Mouse (Mus musculus): Measurements from ENCODE around the gene Cd300ld2. TPM values are rescaled to one million over a fixed set of nuclear protein-coding genes. Genes with fewer than 3 reads are reported as not detected.

The Cd300ld2 gene
- total RNA-seq, 1 experiment from 2014 or later = not detected

DNA sequence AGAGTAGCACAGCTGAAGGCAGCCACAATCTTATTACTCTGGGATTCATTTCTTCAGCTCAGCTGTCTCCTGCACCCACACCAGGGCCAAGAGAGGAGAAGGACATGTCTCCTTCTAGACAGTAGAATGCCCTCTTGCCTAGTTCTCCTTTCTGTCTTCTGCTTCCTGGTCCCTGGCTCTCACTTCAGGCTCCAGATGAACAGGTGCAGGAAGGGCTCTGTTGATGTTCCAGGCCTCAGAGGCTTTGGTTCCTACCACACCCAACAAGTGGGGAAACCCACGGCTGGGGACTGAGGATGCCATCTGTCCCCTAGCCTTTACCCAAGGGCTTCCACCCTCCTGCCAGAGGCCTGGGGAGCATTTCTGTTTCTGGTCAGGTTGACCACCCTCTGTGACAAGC, 55.6 kb downstream of the Cd300ld2 start:
- peak; percentile 46 to 61; a peak in 3 of 4 replicates for ATAC-seq (replicated peaks in 1 of 2; ENCODE audit: insufficient read depth in 1 of 2, low FRiP score in 2 of 2, low TSS enrichment in 1 of 2, low read depth in 1 of 2, poor library complexity in 2 of 2, severe bottlenecking in 2 of 2)

Other genes starting within 250 kb of the Cd300ld2 start
- not detected in 2 replicates for gene Btbd17, start 220.2 kb downstream of the Cd300ld2 start, total RNA-seq (2017)
- not detected in 2 replicates for gene Gpr142, start 217.3 kb downstream of the Cd300ld2 start, total RNA-seq (2017)
- gene Gprc5c, start 165.0 kb downstream of the Cd300ld2 start, total RNA-seq (2017) = not detected in 2 replicates
- 10.7 and 19.2 TPM in 2 replicates for gene Cd300a, start 126.2 kb downstream of the Cd300ld2 start, total RNA-seq (2017)
- 3.5 and 16.8 TPM in 2 replicates for gene Cd300lb, start 81.8 kb downstream of the Cd300ld2 start, total RNA-seq (2017)
- not detected in 2 replicates for gene Cd300c, start 47.0 kb downstream of the Cd300ld2 start, total RNA-seq (2017)
- gene Cd300ld, start 26.3 kb downstream of the Cd300ld2 start, total RNA-seq (2017) = 0.99 and 4.9 TPM in 2 replicates
- 3.1 and 4.4 TPM in 2 replicates for gene Cd300c2, start 14.3 kb downstream of the Cd300ld2 start, total RNA-seq (2017)
- not detected in 2 replicates for gene Cd300ld4, start 10.8 kb upstream of the Cd300ld2 start, total RNA-seq (2017)
- gene Cd300ld5, start 21.6 kb upstream of the Cd300ld2 start, total RNA-seq (2017) = not detected in 2 replicates
- gene Cd300ld3, start 32.2 kb upstream of the Cd300ld2 start, total RNA-seq (2017) = 2.3 TPM in 1 of 2 replicates, not detected in the other
- gene Cd300e, start 46.0 kb upstream of the Cd300ld2 start, total RNA-seq (2017) = 0.94 TPM in 1 of 2 replicates, not detected in the other
- gene Rab37, start 75.2 kb upstream of the Cd300ld2 start, total RNA-seq (2017) = 79.7 TPM in 2 replicates
- 3.9 and 5.4 TPM in 2 replicates for gene Cd300lf, start 117.8 kb upstream of the Cd300ld2 start, total RNA-seq (2017)
- 70.5 and 71.1 TPM in 2 replicates for gene Slc9a3r1, start 147.1 kb upstream of the Cd300ld2 start, total RNA-seq (2017)
- 3.5 and 4.0 TPM in 2 replicates for gene Tmem104, start 171.3 kb upstream of the Cd300ld2 start, total RNA-seq (2017)
- gene Nat9, start 171.7 kb upstream of the Cd300ld2 start, total RNA-seq (2017) = 26.6 and 42.7 TPM in 2 replicates

All from hematopoietic stem cell, adult 5-6 weeks (primary cell).